Mouse (Mus musculus) E14TG2a.4 (cell line): ENCODE results near the gene AC124108.1.
"Not testable (repeated sequence)": the region's sequence is repeated elsewhere in the genome, so short reads cannot be mapped to it uniquely, and the experiment has no call there.

ENCODE experiments used
- CTCF ChIP-seq: conservative IDR thresholded peaks from 2 replicates; pipeline ENCODE4 v1.5.1; 2014; ENCODE audit warnings: low read length
- NANOG ChIP-seq: IDR thresholded peaks from 2 replicates; pipeline ENCODE4 v1.6.1; 2014; ENCODE audit warnings: borderline replicate concordance, low read length, mixed read lengths

DNA sequence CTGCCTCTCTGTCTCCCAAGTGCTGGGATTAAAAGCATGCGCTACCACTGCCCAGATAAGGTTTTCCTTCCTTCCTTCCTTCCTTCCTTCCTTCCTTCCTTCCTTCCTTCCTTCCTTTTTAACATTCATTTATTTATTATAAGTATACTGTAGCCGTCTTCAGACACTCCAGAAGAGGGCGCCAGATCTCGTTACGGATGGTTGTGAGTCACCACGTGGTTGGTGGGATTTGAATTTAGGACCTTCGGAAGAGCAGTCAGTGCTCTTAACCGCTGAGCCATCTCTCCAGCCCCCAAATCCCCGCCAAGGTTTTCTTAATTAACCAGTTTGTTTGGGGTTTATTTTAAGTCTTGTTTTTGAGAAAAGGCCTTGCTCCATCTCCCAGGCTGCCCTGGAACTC is 28.6 kb upstream of the AC124108.1 start:
- TF ChIP-seq CTCF, result peak; percentile 14; the same call in 1 of the 2 replicates
- TF ChIP-seq NANOG, result not testable (repeated sequence)
